Mouse (Mus musculus): Measurements from ENCODE around the gene Ppp3ca. TPM values are rescaled to one million over a fixed set of nuclear protein-coding genes. Genes with fewer than 3 reads are reported as not detected.
A peak's percentile ranks its signal among the peaks of the same experiment; 100 is the strongest.

Ppp3ca gene
- polyA plus RNA-seq, 1 experiment from 2014 or later = 92.2 TPM

DNA sequence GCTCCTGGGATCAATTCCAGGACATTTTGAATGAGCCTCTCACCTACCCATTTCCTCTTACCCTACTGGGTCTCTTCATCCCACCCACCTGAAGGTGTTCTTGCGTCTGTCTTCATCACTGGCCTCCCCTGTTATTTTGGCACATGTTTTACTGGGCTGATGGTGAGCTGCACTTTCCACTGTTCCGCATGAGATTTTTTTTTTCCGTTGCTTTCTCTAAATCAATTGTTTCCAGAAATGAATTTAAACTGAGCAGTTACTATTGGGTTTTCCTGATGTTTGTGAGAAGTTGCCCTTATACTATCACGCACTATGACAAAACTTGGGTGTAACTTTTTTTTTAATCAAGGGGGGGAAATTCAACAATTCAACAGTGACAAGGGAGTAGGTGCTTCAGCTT, 106.6 kb downstream of the Ppp3ca start:
- POLR2A ChIA-PET = interaction anchor here (0.7 kb wide), 1 partner anchor 90 kb away, joined by 3 read pairs; no protein-coding TSS in a partner anchor
- no peak for TF ChIP-seq CTCF (IDR thresholded peaks at IDR 0.05)
- CTCF ChIA-PET = interaction anchor here (1.2 kb wide), 1 partner anchor 61 kb away, joined by 3 read pairs; no protein-coding TSS in a partner anchor
- ATAC-seq = no peak
- no peak for DNase-seq (ENCODE audit: low read depth, low spot score)
- no peaks in the 10 kb centered on the region for H3K27me3 ChIP-seq
- in situ Hi-C loops (cut with MboI; ENCODE audit: low pct_unique_long_range_greater_than_20kb) = no loop called here

DNA sequence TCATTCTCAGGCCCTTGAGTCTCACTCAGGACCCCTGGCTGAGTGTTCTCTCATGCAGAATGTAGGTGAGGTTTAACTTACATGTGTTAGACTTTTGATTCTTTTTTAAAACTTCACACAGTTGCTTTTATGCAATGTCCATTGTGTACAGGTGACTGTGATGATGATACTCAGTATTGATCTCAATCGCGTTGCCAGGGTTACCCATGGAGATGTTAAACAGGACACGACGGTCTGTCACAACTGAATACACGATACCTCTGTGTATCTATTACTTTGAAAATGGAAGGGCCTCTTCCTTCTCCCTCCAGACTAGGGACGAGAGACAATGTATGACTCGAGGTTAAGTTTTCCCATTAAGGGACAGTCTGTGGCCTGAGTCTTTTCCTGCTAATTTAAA, 107.5 kb downstream of the Ppp3ca start:
- in situ Hi-C loops (cut with MboI; ENCODE audit: low pct_unique_long_range_greater_than_20kb) = no loop called here
- no peak for ATAC-seq
- ChIA-PET CTCF (no interaction called here), POLR2A (no interaction called here)
- H3K27me3 ChIP-seq = no peaks in the 10 kb centered on the region
- TF ChIP-seq CTCF (IDR thresholded peaks at IDR 0.05) = no peak
- DNase-seq (ENCODE audit: low read depth, low spot score) = no peak

DNA sequence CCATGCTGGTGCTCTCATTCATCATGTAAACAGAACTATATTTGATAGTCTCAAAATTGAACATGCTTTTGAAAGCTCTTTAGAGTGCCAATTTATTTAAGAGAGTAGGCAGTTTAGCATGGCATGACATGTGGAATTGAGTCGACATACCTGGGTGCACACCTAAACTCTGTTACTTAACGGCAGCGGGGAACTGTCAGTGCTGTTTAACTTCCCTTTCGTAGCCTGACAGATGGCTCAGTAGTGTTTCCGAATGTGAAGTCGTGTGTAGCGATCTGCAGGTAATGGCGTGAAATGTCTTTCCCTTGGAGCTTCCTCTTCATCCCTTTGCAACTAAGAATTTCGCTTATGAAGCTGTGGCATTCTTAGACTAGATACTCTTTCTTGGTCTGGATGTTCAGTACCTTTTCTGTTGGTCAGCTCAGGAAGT, 107.9 kb downstream of the Ppp3ca start:
- no peak for ATAC-seq
- DNase-seq (ENCODE audit: low read depth, low spot score) = no peak
- no peaks in the 10 kb centered on the region for H3K27me3 ChIP-seq
- no peak for TF ChIP-seq CTCF (IDR thresholded peaks at IDR 0.05)
- CTCF ChIA-PET = interaction anchor here (1.0 kb wide), 1 partner anchor 12 kb away, joined by 4 read pairs; no protein-coding TSS in a partner anchor
- POLR2A ChIA-PET = no interaction called here
- in situ Hi-C loops (cut with MboI; ENCODE audit: low pct_unique_long_range_greater_than_20kb) = no loop called here

DNA sequence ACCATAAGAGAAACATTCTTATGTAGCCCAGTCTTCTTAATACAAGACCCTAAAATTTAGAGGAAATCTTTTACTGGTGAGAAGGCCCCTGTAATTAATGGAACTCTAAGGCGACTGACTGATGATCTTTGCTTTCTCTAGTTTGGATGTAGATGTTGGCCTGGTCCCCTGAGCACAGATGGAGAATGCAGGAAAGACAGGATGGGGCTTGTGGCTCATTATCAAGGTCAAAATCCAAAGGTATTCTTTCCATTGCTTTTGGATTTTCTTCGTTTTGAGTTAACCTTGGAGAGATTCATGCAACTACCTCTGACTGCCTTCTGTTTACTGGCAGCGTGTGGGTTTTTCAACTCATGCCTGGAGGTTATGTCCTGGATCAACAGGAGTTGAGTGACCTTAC, 110.4 kb downstream of the Ppp3ca start:
- DNase-seq (ENCODE audit: low read depth, low spot score) = no peak
- in situ Hi-C loops (cut with MboI; ENCODE audit: low pct_unique_long_range_greater_than_20kb) = no loop called here
- no peak for TF ChIP-seq CTCF (IDR thresholded peaks at IDR 0.05)
- ChIA-PET CTCF (no interaction called here), POLR2A (interaction anchor here (0.8 kb wide), 2 partner anchors 25 to 54 kb away, joined by 3 to 6 read pairs; no protein-coding TSS in a partner anchor)
- H3K27me3 ChIP-seq = no peaks in the 10 kb centered on the region
- ATAC-seq = no peak

DNA sequence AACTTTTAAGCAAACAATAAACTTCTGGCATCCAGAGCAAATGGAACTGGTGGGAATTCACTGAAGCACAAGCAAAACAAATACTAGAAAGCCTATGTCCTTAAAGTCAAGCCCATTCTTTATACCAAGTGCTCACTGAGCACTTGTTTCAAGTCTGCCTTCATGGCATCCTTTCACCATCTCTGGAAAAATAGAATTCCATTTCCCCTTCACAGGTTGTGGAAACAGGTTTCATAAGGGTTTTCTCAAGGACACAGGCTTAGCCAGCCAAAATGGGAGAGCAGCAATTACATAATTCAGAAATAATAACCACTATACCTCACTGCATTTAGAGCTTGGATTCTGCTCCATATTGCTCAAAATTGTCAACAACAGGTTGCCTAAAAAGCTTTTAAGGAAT, 112.1 kb downstream of the Ppp3ca start:
- ATAC-seq = no peak
- no peak for DNase-seq (ENCODE audit: low read depth, low spot score)
- in situ Hi-C loops (cut with MboI; ENCODE audit: low pct_unique_long_range_greater_than_20kb) = no loop called here
- no peak for TF ChIP-seq CTCF (IDR thresholded peaks at IDR 0.05)
- no peaks in the 10 kb centered on the region for H3K27me3 ChIP-seq
- POLR2A ChIA-PET = no interaction called here
- CTCF ChIA-PET = no interaction called here

DNA sequence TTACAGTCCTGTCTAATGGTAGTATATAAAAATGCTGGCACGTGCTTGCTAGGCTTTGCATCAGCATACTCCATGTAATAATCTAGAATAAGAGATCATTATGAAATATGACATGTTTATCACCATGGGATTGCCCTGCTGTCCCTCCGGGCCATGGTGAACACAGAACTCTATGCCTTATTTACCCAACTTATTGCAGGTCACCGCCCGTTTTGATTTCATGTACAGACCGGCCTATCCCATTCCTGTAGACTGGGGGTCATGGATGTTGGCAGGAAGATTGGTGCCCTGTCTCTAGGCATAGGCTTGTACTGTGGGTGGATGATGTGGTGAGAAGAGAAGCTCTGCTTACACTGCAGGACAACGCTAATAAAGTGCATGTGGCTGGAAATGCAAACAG, 115.8 kb downstream of the Ppp3ca start:
- DNase-seq (ENCODE audit: low read depth, low spot score) = no peak
- H3K27me3 ChIP-seq = no peaks in the 10 kb centered on the region
- TF ChIP-seq CTCF (IDR thresholded peaks at IDR 0.05) = no peak
- ChIA-PET CTCF (no interaction called here), POLR2A (no interaction called here)
- in situ Hi-C loops (cut with MboI; ENCODE audit: low pct_unique_long_range_greater_than_20kb) = no loop called here
- no peak for ATAC-seq

DNA sequence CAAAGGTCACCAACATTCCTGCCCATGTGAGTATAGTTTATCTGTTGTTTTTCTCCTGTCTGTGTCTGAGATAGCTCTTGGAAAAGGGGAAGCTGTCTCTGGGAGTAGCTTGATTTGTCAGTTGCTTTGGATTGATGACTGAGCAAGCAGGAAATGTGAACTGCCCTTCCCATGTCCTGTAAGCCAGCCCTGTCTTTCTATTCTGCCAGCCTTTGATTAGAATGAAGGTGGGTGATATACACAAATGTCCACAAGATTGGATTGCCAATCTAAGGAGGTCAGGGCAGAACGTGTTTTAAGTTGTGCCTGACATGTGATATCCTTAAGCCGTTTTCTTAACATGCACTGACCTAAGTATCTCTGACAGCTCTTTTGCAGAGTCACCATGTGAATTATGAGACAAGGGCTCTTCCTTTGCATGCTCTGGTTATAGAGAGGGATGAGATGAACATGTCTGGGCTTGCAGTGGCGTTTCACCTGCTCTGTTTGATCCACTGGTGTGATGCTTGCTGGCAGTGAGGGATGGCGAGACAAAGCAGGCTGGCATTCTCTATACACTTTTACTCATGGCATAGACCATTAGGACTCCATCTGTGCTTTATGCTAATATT, 120.4 kb downstream of the Ppp3ca start:
- POLR2A ChIA-PET = no interaction called here
- ATAC-seq = no peak
- in situ Hi-C loops (cut with MboI; ENCODE audit: low pct_unique_long_range_greater_than_20kb) = no loop called here
- H3K27me3 ChIP-seq = no peaks in the 10 kb centered on the region
- DNase-seq (ENCODE audit: low read depth, low spot score) = no peak
- CTCF ChIA-PET = interaction anchor here (1.1 to 1.6 kb wide), 4 partner anchors 12 to 28 kb away, joined by 3 to 4 read pairs (median 4); no protein-coding TSS in a partner anchor
- TF ChIP-seq CTCF (IDR thresholded peaks at IDR 0.05) = no peak

DNA sequence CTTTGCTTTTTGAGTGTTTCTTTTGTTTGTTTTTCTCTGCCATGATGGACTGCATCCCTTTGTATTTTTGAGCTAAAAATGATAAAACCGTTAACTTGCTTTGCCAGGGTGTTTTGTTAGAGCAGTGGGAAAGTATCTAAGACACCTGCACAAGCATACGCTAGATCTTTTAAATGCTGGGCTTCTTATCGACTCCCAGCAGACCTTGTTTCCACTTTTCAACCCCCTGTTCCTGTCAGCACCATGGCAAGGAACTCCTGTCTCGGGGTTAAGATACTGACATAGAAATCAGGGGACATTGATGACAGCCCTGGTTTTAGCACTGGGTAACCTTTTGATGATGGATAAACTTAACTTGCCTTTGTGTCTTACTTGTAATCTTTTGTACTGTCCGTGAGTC, 121.5 kb downstream of the Ppp3ca start:
- in situ Hi-C loops (cut with MboI; ENCODE audit: low pct_unique_long_range_greater_than_20kb) = no loop called here
- CTCF ChIA-PET = interaction anchor here (1.8 kb wide), 1 partner anchor 32 kb away, joined by 4 read pairs; no protein-coding TSS in a partner anchor
- H3K27me3 ChIP-seq = no peaks in the 10 kb centered on the region
- no peak for TF ChIP-seq CTCF (IDR thresholded peaks at IDR 0.05)
- DNase-seq (ENCODE audit: low read depth, low spot score) (no peak), ATAC-seq (no peak)
- POLR2A ChIA-PET = no interaction called here

DNA sequence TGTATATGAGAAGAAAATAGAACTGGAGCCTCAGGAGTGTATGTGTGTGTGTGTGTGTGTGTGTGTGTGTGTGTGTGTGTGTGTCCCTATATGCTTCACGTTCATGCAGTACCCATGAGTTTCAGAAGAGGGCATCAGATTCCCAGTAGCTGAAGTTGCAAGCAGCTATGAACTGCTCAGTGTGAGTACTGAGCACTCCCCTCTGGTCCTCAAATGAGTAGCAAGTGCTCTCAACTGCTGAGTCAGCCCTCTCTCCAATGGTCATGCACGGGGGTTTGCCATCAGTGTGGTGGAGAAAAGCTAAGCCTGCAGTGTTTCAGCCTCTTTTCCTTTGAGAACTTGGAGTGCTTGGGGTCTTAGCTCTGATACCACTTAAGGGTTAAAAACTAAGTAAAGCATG, 122.0 kb downstream of the Ppp3ca start:
- POLR2A ChIA-PET = interaction anchor here (0.7 kb wide), 2 partner anchors 24 to 907 kb away, joined by 3 read pairs; no protein-coding TSS in a partner anchor

DNA sequence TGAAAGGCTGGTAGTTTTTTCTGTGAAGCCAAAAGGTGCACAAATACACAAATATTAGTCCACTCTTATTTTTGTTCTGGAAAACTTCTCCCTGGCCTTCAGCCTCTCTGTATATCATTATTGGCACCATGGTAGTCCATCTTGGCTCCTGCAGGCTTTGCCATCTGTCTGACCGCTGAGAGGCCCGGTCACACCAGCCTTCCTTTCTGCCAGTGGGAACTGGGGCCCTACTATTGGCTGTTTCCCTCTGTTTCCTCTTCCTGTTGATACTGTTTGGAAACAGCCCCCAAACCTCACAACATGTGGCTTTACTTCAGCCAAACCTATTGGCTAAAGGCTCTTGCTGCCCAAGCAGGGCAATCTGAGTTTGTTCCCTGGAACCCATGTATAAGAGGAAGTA, 123.5 kb downstream of the Ppp3ca start:
- DNase-seq (ENCODE audit: low read depth, low spot score) (no peak), ATAC-seq (no peak)
- no peak for TF ChIP-seq CTCF (IDR thresholded peaks at IDR 0.05)
- in situ Hi-C loops (cut with MboI; ENCODE audit: low pct_unique_long_range_greater_than_20kb) = no loop called here
- POLR2A ChIA-PET = no interaction called here
- H3K27me3 ChIP-seq = no peaks in the 10 kb centered on the region
- CTCF ChIA-PET = interaction anchor here (1.4 to 1.8 kb wide), 2 partner anchors 16 to 30 kb away, joined by 3 to 4 read pairs; no protein-coding TSS in a partner anchor

More for the DNA sequence above, 122.0 kb downstream of the Ppp3ca start:
- CTCF ChIA-PET = interaction anchor here (1.4 to 1.8 kb wide), 2 partner anchors 18 to 32 kb away, joined by 3 to 4 read pairs; no protein-coding TSS in a partner anchor
- no peak for DNase-seq (ENCODE audit: low read depth, low spot score)
- in situ Hi-C loops (cut with MboI; ENCODE audit: low pct_unique_long_range_greater_than_20kb) = no loop called here
- no peaks in the 10 kb centered on the region for H3K27me3 ChIP-seq
- peak; percentile 17 for TF ChIP-seq CTCF (IDR thresholded peaks at IDR 0.05)
- ATAC-seq = no peak

DNA sequence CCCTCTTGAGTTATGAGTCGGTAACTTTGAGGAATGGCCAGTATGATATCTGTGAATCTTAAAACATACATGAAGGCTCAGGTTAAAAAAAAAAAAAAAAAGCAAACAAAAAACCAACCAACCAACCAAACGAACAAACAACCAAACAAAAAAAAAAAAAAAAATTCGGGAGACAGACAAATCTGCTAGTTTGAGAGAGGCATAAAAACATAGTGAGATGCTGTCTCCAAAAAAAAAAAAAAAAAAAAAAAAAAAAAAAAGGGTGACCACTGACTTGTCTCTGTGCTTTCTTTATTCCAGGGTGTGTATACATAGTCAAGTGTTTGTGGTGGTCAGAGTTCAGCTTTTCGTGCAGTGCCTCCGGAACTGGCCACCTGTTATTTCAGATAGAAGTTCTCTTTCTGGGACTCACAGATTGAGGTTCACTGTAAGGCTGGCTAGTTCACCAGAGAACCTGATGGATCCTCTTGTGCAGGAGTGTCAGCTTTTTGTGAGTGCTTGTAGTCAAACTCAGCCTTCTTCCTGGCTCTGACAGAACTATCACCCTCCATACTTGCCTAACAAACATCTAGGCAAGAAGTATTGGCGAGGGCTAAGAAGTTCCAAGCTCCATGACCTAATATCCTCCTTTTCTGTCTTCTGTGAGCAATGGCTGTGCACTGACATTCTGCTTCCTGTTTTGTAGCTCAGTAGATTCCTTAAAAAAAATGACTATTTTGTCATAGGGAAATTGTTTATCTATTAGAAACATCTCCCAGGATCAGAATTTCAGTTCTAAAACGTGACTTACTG, 124.7 kb downstream of the Ppp3ca start:
- in situ Hi-C loops (cut with MboI; ENCODE audit: low pct_unique_long_range_greater_than_20kb) = no loop called here
- H3K27me3 ChIP-seq = no peaks in the 10 kb centered on the region
- DNase-seq (ENCODE audit: low read depth, low spot score) = no peak
- no peak for ATAC-seq
- TF ChIP-seq CTCF (IDR thresholded peaks at IDR 0.05) = no peak
- POLR2A ChIA-PET = no interaction called here
- CTCF ChIA-PET = no interaction called here

Measured in Patski (cell line).